Mouse (Mus musculus): Measurements from ENCODE around the gene Stac2. TPM values are rescaled to one million over a fixed set of nuclear protein-coding genes. Genes with fewer than 3 reads are reported as not detected.

The Stac2 gene
- polyA plus RNA-seq, 1 experiment = 1.0 TPM

GRCm38 (mm10) chr11:98059662-98060061 lies 6.4 kb upstream of the Stac2 start:
- 62% methylated on average over 7 of the region's 7 CpGs for WGBS
- TF ChIP-seq POLR2A (IDR thresholded peaks at IDR 0.05; ENCODE audit: borderline replicate concordance, control insufficient read depth, low read depth, low read length) (no peak), CTCF (IDR thresholded peaks at IDR 0.05; ENCODE audit: control insufficient read depth, insufficient read depth, low read length) (no peak)

GRCm38 (mm10) chr11:98057998-98058397 lies 4.7 kb upstream of the Stac2 start:
- H3K4me1 ChIP-seq (ENCODE audit: control insufficient read depth, insufficient read depth, low read length) = no peaks in the 10 kb centered on the region
- no peak overlapping the region for H3K4me3 ChIP-seq (replicated peaks; ENCODE audit: control insufficient read depth, low read depth, low read length)
- WGBS = 69% methylated on average over 5 of the region's 5 CpGs
- H3K27ac ChIP-seq (ENCODE audit: control insufficient read depth, insufficient read depth, low read depth, low read length, poor library complexity) = no peak overlapping the region
- no peak for TF ChIP-seq POLR2A (IDR thresholded peaks at IDR 0.05; ENCODE audit: borderline replicate concordance, control insufficient read depth, low read depth, low read length)
- no peak for TF ChIP-seq CTCF (IDR thresholded peaks at IDR 0.05; ENCODE audit: control insufficient read depth, insufficient read depth, low read length)

More at GRCm38 (mm10) chr11:98059662-98060061, 6.4 kb upstream of the Stac2 start:
- Histone ChIP-seq H3K4me1 (ENCODE audit: control insufficient read depth, insufficient read depth, low read length) (no peaks in the 10 kb centered on the region), H3K4me3 (replicated peaks; ENCODE audit: control insufficient read depth, low read depth, low read length) (no peak overlapping the region), H3K27ac (ENCODE audit: control insufficient read depth, insufficient read depth, low read depth, low read length, poor library complexity) (no peak overlapping the region)

GRCm38 (mm10) chr11:98057466-98057865 lies 4.2 kb upstream of the Stac2 start:
- 30% methylated on average over 9 of the region's 9 CpGs for WGBS
- Histone ChIP-seq H3K4me3 (replicated peaks; ENCODE audit: control insufficient read depth, low read depth, low read length) (no peak overlapping the region), H3K4me1 (ENCODE audit: control insufficient read depth, insufficient read depth, low read length) (no peaks in the 10 kb centered on the region), H3K27ac (ENCODE audit: control insufficient read depth, insufficient read depth, low read depth, low read length, poor library complexity) (no peak overlapping the region)
- TF ChIP-seq CTCF (IDR thresholded peaks at IDR 0.05; ENCODE audit: control insufficient read depth, insufficient read depth, low read length) (no peak), POLR2A (IDR thresholded peaks at IDR 0.05; ENCODE audit: borderline replicate concordance, control insufficient read depth, low read depth, low read length) (no peak)

DNA sequence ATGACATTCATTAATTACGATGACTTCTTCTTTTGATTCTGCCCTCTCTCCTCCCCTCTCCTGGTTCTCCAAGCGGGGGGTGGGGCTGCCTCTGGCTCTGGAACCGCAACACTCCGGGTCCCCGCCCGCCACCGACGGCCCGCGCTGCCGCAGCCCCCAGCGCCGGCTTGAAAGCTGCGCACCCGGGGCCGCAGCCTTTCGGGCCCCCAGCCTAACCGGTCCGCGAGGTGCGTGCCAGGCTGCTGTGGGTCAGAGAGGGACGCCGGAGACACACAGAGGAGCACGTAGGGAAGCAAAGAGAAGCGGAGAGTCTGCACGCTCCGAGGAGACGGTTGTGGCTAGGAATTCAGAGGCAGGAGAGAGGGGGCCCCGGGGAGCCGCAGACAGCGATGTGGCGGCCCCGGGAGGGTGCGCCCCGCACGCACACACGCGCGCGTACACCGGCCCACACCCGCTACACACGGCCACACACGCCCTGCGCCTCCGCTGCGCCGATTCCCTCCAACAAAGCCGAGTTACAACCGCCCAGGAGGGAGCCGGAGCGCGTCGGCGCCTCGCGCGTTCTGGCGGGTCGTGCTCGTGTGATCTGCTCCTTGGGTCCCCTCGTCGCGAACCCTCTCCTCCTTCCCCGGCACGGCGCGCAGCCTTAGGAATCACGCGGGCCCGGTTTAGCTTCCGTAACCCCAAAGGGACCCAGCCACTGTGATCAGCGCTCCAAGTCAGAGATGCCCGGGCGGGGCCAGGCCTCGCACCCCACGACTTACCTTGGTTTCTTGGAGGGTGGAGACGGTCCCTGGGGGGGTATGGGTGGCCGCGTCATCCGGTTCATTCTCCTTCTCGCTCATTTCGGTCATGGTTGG lies 903 bp downstream of the Stac2 start:
- WGBS = 1% methylated on average over 83 of the region's 83 CpGs

GRCm38 (mm10) chr11:98051611-98052128 lies 1.6 kb downstream of the Stac2 start:
- Histone ChIP-seq H3K4me3 (replicated peaks; ENCODE audit: control insufficient read depth, low read depth, low read length) (no peak overlapping the region), H3K27ac (ENCODE audit: control insufficient read depth, insufficient read depth, low read depth, low read length, poor library complexity) (no peak overlapping the region), H3K4me1 (ENCODE audit: control insufficient read depth, insufficient read depth, low read length) (peaks cover 3% of the 10 kb centered on the region)
- TF ChIP-seq CTCF (IDR thresholded peaks at IDR 0.05; ENCODE audit: control insufficient read depth, insufficient read depth, low read length) (no peak), POLR2A (IDR thresholded peaks at IDR 0.05; ENCODE audit: borderline replicate concordance, control insufficient read depth, low read depth, low read length) (no peak)
- 11% methylated on average over 12 of the region's 12 CpGs for WGBS

More for the DNA sequence above, 903 bp downstream of the Stac2 start:
- Histone ChIP-seq H3K27ac (ENCODE audit: control insufficient read depth, insufficient read depth, low read depth, low read length, poor library complexity) (peak overlapping the region; percentile 20; the same call in 1 of the 2 replicates), H3K4me1 (ENCODE audit: control insufficient read depth, insufficient read depth, low read length) (peaks cover 3% of the 10 kb centered on the region), H3K4me3 (replicated peaks; ENCODE audit: control insufficient read depth, low read depth, low read length) (peak overlapping the region; percentile 47)
- TF ChIP-seq POLR2A (IDR thresholded peaks at IDR 0.05; ENCODE audit: borderline replicate concordance, control insufficient read depth, low read depth, low read length) (no peak), CTCF (IDR thresholded peaks at IDR 0.05; ENCODE audit: control insufficient read depth, insufficient read depth, low read length) (no peak)

DNA sequence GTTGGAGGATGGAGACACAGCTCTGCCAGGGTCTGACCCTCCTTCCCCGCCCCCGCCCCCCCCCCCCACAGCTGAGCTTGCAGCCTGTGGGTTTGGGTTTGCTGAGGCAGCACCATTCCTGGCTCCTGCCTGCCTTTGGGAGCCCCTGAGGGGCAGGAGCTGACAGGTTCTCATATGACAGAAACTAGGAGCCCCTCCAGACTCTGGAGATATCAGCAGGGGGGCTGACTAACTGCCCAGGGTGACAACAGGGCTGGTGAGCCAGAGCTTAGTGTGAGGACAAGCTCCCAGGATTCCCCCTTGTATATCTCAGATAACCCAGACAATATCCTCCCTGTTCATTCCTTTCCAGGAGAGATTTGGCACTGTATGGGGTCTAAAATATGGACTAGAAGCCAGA lies 2.3 kb downstream of the Stac2 start:
- Histone ChIP-seq H3K4me3 (replicated peaks; ENCODE audit: control insufficient read depth, low read depth, low read length) (no peak overlapping the region), H3K4me1 (ENCODE audit: control insufficient read depth, insufficient read depth, low read length) (peaks cover 3% of the 10 kb centered on the region), H3K27ac (ENCODE audit: control insufficient read depth, insufficient read depth, low read depth, low read length, poor library complexity) (no peak overlapping the region)
- WGBS = 40% methylated on average over 2 of the region's 2 CpGs
- TF ChIP-seq POLR2A (IDR thresholded peaks at IDR 0.05; ENCODE audit: borderline replicate concordance, control insufficient read depth, low read depth, low read length) = no peak
- TF ChIP-seq CTCF (IDR thresholded peaks at IDR 0.05; ENCODE audit: control insufficient read depth, insufficient read depth, low read length) = no peak

GRCm38 (mm10) chr11:98050520-98050815 lies 2.8 kb downstream of the Stac2 start:
- TF ChIP-seq CTCF (IDR thresholded peaks at IDR 0.05; ENCODE audit: control insufficient read depth, insufficient read depth, low read length) (no peak), POLR2A (IDR thresholded peaks at IDR 0.05; ENCODE audit: borderline replicate concordance, control insufficient read depth, low read depth, low read length) (no peak)
- 76% methylated on average over 2 of the region's 2 CpGs for WGBS
- peak overlapping the region; percentile 14; the same call in 1 of the 2 replicates for H3K27ac ChIP-seq (ENCODE audit: control insufficient read depth, insufficient read depth, low read depth, low read length, poor library complexity)

GRCm38 (mm10) chr11:98049672-98050519 lies 3.4 kb downstream of the Stac2 start:
- Histone ChIP-seq H3K4me3 (replicated peaks; ENCODE audit: control insufficient read depth, low read depth, low read length) (no peak overlapping the region), H3K4me1 (ENCODE audit: control insufficient read depth, insufficient read depth, low read length) (peaks cover 3% of the 10 kb centered on the region), H3K27ac (ENCODE audit: control insufficient read depth, insufficient read depth, low read depth, low read length, poor library complexity) (peak overlapping the region; percentile 14; the same call in 1 of the 2 replicates)
- no peak for TF ChIP-seq CTCF (IDR thresholded peaks at IDR 0.05; ENCODE audit: control insufficient read depth, insufficient read depth, low read length)
- no peak for TF ChIP-seq POLR2A (IDR thresholded peaks at IDR 0.05; ENCODE audit: borderline replicate concordance, control insufficient read depth, low read depth, low read length)
- 11% methylated on average over 14 of the region's 14 CpGs for WGBS

More at GRCm38 (mm10) chr11:98050520-98050815, 2.8 kb downstream of the Stac2 start:
- Histone ChIP-seq H3K4me1 (ENCODE audit: control insufficient read depth, insufficient read depth, low read length) (peaks cover 3% of the 10 kb centered on the region), H3K4me3 (replicated peaks; ENCODE audit: control insufficient read depth, low read depth, low read length) (no peak overlapping the region)

Data from bone marrow, adult 2 months (tissue).